Mouse (Mus musculus): ENCODE results near the gene Galnt17. TPM values are rescaled to one million over a fixed set of nuclear protein-coding genes. Genes with fewer than 3 reads are reported as not detected.
A peak's percentile ranks its signal among the peaks of the same experiment; 100 is the strongest.

Gene Galnt17
- polyA plus RNA-seq, 1 experiment from 2014 or later, result 8.1 TPM

DNA sequence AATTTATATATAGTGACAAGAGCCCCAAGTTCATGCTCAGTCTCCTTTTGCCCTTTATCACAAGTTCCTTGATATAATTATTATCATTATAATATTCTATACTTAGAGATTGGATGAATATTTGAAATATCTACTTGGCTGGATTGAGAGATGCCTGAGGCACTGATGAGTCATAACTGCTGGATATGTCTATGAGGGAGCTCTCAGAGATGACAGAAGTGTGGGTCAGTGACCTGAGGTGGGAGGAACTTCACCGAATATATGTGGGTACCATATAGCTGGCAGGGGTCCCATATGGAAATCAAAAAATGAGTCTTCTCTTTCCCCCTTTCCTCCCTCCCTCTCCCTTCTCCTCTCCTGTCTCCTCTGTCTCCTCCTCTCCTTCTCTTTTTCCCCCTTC, 127.5 kb downstream of the Galnt17 start:
- ATAC-seq, result no peak
- Histone ChIP-seq H3K4me3 (ENCODE audit: low read length) (no peak overlapping the region), H3K9ac (ENCODE audit: low read depth, low read length) (no peak overlapping the region), H3K27me3 (replicated peaks; ENCODE audit: control insufficient read depth, insufficient read depth, low read length) (no peaks in the 10 kb centered on the region), H3K36me3 (ENCODE audit: control insufficient read depth, insufficient read depth, low read length) (no peaks in the 10 kb centered on the region), H3K9me3 (ENCODE audit: control insufficient read depth, low read length) (no peaks in the 10 kb centered on the region), H3K4me1 (ENCODE audit: control insufficient read depth, insufficient read depth, low read depth, low read length) (peaks cover 4% of the 10 kb centered on the region; the same call in 1 of the 2 replicates), H3K27ac (ENCODE audit: low read depth, low read length) (no peak overlapping the region), H3K4me2 (ENCODE audit: low read length) (no peak overlapping the region)
- 75% methylated on average over 1 of the region's 1 CpGs for WGBS

DNA sequence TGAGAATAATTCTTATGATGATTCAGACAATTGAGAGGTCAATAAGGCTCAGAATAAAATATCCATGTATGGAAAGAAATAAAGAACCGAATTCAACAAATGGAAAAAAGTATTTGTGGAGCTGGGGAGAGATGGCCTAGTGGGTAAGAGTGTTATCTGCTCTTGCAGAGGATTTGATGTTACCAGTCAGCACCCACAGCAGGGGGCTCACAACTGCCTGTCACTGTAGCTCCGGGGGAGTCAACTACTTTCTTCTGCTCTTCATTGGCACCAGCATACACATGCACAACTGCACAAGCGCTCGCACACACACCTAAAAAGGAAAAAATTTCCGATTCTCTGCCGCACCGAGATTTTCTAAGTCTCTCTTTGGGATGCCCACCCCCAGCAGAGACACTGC, 130.4 kb downstream of the Galnt17 start:
- Histone ChIP-seq H3K4me1 (ENCODE audit: control insufficient read depth, insufficient read depth, low read depth, low read length) (peaks cover 4% of the 10 kb centered on the region; the same call in 1 of the 2 replicates), H3K9ac (ENCODE audit: low read depth, low read length) (no peak overlapping the region; the same call in 1 of the 2 replicates), H3K27ac (ENCODE audit: low read depth, low read length) (no peak overlapping the region), H3K4me3 (ENCODE audit: low read length) (no peak overlapping the region), H3K9me3 (ENCODE audit: control insufficient read depth, low read length) (no peaks in the 10 kb centered on the region), H3K36me3 (ENCODE audit: control insufficient read depth, insufficient read depth, low read length) (no peaks in the 10 kb centered on the region), H3K27me3 (replicated peaks; ENCODE audit: control insufficient read depth, insufficient read depth, low read length) (no peaks in the 10 kb centered on the region), H3K4me2 (ENCODE audit: low read length) (no peak overlapping the region)
- no peak for ATAC-seq
- WGBS, result 49% methylated on average over 7 of the region's 7 CpGs

DNA sequence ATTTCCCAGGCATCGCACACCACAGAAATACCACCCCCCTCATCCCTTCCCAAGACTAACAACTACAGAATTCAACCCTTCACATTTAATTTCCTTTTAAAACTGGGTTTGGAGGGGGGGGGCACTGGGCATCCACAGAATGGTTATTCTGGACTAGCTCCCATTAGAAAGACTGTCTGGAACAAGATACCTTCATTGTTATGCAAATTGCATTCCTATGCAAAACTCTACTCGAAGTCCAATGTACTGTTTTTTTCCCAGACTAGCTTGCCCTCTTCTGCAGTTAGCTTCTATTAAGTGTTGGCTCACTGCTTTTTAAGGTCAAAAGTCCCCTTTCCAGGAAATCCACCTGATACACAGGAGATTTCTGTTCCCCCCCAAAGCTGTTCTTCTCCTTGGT, 131.1 kb downstream of the Galnt17 start:
- H3K4me3 ChIP-seq (ENCODE audit: low read length), result no peak overlapping the region
- H3K36me3 ChIP-seq (ENCODE audit: control insufficient read depth, insufficient read depth, low read length), result no peaks in the 10 kb centered on the region
- 0 out of 2 replicates have a peak, but pooled peaks have one; percentile 40 for ATAC-seq
- no peaks in the 10 kb centered on the region for H3K27me3 ChIP-seq (replicated peaks; ENCODE audit: control insufficient read depth, insufficient read depth, low read length)
- peaks cover 4% of the 10 kb centered on the region; the same call in 1 of the 2 replicates for H3K4me1 ChIP-seq (ENCODE audit: control insufficient read depth, insufficient read depth, low read depth, low read length)
- no peak overlapping the region for H3K9ac ChIP-seq (ENCODE audit: low read depth, low read length)
- no peaks in the 10 kb centered on the region for H3K9me3 ChIP-seq (ENCODE audit: control insufficient read depth, low read length)
- no peak overlapping the region for H3K4me2 ChIP-seq (ENCODE audit: low read length)
- 18% methylated on average over 2 of the region's 2 CpGs for WGBS
- no peak overlapping the region for H3K27ac ChIP-seq (ENCODE audit: low read depth, low read length)

DNA sequence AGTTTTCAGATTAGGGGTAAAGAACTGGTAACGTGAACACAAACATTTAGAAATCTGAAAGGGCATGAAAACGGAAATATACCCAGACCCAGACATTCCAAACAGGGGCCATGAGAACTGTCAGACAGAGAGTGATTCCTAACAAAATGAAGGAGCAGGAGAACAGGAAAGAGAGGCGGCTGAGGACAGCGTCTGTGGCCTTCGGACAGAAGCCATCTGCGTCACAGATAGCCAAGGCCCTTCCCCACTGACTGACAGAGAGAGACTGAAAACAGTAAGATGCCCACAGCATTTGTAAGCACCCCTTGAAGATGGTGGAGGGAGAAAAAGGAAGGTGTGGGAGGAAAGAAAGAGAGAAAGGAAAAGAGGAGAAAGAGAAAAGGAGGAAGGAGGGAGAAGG, 139.1 kb downstream of the Galnt17 start:
- Histone ChIP-seq H3K27me3 (replicated peaks; ENCODE audit: control insufficient read depth, insufficient read depth, low read length) (no peaks in the 10 kb centered on the region), H3K27ac (ENCODE audit: low read depth, low read length) (no peak overlapping the region), H3K4me3 (ENCODE audit: low read length) (no peak overlapping the region), H3K9me3 (ENCODE audit: control insufficient read depth, low read length) (no peaks in the 10 kb centered on the region), H3K36me3 (ENCODE audit: control insufficient read depth, insufficient read depth, low read length) (no peaks in the 10 kb centered on the region), H3K4me1 (ENCODE audit: control insufficient read depth, insufficient read depth, low read depth, low read length) (no peaks in the 10 kb centered on the region; the same call in 1 of the 2 replicates), H3K4me2 (ENCODE audit: low read length) (no peak overlapping the region), H3K9ac (ENCODE audit: low read depth, low read length) (no peak overlapping the region)
- ATAC-seq, result no peak
- 82% methylated on average over 6 of the region's 6 CpGs for WGBS

DNA sequence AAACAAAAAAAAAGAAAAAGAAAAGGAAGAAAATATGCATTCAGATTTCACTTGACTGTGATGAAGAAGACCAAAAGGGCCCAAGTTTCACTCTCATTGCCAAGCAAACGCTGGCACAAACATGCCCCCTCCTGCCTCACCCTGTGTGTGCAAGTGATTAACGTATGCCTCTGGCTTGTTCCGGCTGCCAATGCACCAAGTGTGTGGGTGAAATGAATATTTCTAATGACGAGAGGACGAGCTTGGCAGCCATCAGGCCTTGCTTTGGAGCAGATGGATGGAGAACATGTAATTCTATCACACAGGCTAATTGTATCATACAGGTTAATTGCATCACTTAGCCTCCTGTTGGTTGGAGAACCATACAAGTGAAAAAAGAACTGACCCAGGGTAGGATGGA, 140.9 kb downstream of the Galnt17 start:
- Histone ChIP-seq H3K4me1 (ENCODE audit: control insufficient read depth, insufficient read depth, low read depth, low read length) (no peaks in the 10 kb centered on the region; the same call in 1 of the 2 replicates), H3K36me3 (ENCODE audit: control insufficient read depth, insufficient read depth, low read length) (no peaks in the 10 kb centered on the region), H3K9me3 (ENCODE audit: control insufficient read depth, low read length) (0 out of 2 replicates have a peak, but pooled peaks cover 5% of the 10 kb centered on the region), H3K9ac (ENCODE audit: low read depth, low read length) (no peak overlapping the region), H3K4me3 (ENCODE audit: low read length) (no peak overlapping the region), H3K27ac (ENCODE audit: low read depth, low read length) (no peak overlapping the region), H3K4me2 (ENCODE audit: low read length) (no peak overlapping the region), H3K27me3 (replicated peaks; ENCODE audit: control insufficient read depth, insufficient read depth, low read length) (no peaks in the 10 kb centered on the region)
- 41% methylated on average over 5 of the region's 5 CpGs for whole genome bisulfite sequencing
- peak; percentile 68; the same call in 1 of the 2 replicates for ATAC-seq

DNA sequence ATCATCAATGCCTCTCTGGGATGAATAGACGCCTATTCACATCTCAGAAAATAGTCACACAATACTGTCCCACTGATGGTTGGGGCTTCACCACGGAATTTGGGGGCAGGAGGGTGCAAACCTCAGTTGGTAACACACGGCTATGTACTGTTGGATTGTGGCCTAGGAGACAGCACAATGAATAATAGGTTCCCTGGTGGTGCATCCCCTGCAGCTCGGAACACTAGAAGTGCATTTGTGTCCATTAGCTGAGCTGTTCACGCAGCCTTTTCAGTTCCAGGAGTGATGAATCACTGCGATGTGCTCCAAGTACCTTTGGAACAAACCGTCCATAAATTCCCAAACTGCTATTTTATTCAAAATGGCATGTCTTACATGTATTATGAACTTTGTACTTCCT, 142.6 kb downstream of the Galnt17 start:
- Histone ChIP-seq H3K9me3 (ENCODE audit: control insufficient read depth, low read length) (0 out of 2 replicates have a peak, but pooled peaks cover 5% of the 10 kb centered on the region), H3K36me3 (ENCODE audit: control insufficient read depth, insufficient read depth, low read length) (no peaks in the 10 kb centered on the region), H3K4me1 (ENCODE audit: control insufficient read depth, insufficient read depth, low read depth, low read length) (no peaks in the 10 kb centered on the region; the same call in 1 of the 2 replicates), H3K4me2 (ENCODE audit: low read length) (no peak overlapping the region), H3K4me3 (ENCODE audit: low read length) (no peak overlapping the region), H3K9ac (ENCODE audit: low read depth, low read length) (no peak overlapping the region), H3K27me3 (replicated peaks; ENCODE audit: control insufficient read depth, insufficient read depth, low read length) (no peaks in the 10 kb centered on the region), H3K27ac (ENCODE audit: low read depth, low read length) (no peak overlapping the region)
- peak; percentile 54; the same call in 1 of the 2 replicates for ATAC-seq
- 27% methylated on average over 7 of the region's 7 CpGs for WGBS

GRCm38 (mm10) chr5:131157866-131158265, 150.4 kb downstream of the Galnt17 start:
- ATAC-seq, result no peak
- H3K27ac ChIP-seq (ENCODE audit: low read depth, low read length), result no peak overlapping the region
- no peaks in the 10 kb centered on the region for H3K36me3 ChIP-seq (ENCODE audit: control insufficient read depth, insufficient read depth, low read length)
- no peak overlapping the region for H3K4me2 ChIP-seq (ENCODE audit: low read length)
- H3K9ac ChIP-seq (ENCODE audit: low read depth, low read length), result no peak overlapping the region
- WGBS, result 47% methylated on average over 4 of the region's 4 CpGs
- no peaks in the 10 kb centered on the region for H3K4me1 ChIP-seq (ENCODE audit: control insufficient read depth, insufficient read depth, low read depth, low read length)
- H3K27me3 ChIP-seq (replicated peaks; ENCODE audit: control insufficient read depth, insufficient read depth, low read length), result no peaks in the 10 kb centered on the region
- H3K4me3 ChIP-seq (ENCODE audit: low read length), result no peak overlapping the region
- no peaks in the 10 kb centered on the region for H3K9me3 ChIP-seq (ENCODE audit: control insufficient read depth, low read length)

DNA sequence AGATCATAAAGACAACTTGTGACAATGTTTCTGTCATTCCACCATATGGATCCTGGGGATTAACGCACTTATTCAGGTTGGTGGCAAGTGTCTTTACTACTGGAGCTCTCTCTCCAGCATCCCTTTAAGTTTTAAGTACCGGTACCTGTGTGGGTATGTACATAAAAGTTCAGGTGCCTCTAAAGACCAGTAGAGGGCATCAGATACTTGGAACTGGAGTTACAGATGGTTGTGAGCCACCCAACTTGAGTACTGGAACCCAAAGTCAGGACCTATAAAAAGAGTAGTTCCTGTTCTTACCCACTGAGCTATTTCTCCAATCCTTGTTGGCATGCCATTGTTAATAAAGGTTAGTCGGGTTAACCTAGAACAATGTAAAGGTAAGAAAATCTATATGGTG, 152.0 kb downstream of the Galnt17 start:
- no peak overlapping the region for H3K4me2 ChIP-seq (ENCODE audit: low read length)
- no peak overlapping the region for H3K27ac ChIP-seq (ENCODE audit: low read depth, low read length)
- H3K9ac ChIP-seq (ENCODE audit: low read depth, low read length), result no peak overlapping the region
- no peak overlapping the region for H3K4me3 ChIP-seq (ENCODE audit: low read length)
- H3K4me1 ChIP-seq (ENCODE audit: control insufficient read depth, insufficient read depth, low read depth, low read length), result no peaks in the 10 kb centered on the region
- 73% methylated on average over 3 of the region's 3 CpGs for WGBS
- ATAC-seq, result no peak
- no peaks in the 10 kb centered on the region for H3K27me3 ChIP-seq (replicated peaks; ENCODE audit: control insufficient read depth, insufficient read depth, low read length)
- no peaks in the 10 kb centered on the region for H3K36me3 ChIP-seq (ENCODE audit: control insufficient read depth, insufficient read depth, low read length)
- H3K9me3 ChIP-seq (ENCODE audit: control insufficient read depth, low read length), result no peaks in the 10 kb centered on the region

DNA sequence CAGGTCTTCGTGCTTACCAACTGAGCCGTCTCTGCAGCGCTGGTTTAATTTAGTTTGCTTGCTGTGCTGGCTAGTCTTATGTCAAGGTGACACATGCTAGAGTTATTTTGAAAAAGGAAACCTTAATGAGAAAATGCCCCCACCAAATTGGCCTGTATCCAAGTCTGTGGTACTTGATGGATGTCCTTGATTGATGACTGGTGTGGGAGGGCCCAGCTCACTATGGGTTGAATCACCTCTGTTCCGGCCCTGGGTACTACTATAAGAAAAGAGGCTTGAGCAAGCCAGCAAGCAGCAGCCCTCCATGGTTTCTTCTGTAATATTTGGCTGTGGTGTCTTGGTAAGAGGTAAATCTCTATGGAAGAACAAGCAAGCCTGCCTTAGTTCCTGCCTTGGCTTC, 165.7 kb downstream of the Galnt17 start:
- 56% methylated on average over 4 of the region's 4 CpGs for WGBS
- H3K9ac ChIP-seq (ENCODE audit: low read depth, low read length), result no peak overlapping the region
- H3K27ac ChIP-seq (ENCODE audit: low read depth, low read length), result no peak overlapping the region

DNA sequence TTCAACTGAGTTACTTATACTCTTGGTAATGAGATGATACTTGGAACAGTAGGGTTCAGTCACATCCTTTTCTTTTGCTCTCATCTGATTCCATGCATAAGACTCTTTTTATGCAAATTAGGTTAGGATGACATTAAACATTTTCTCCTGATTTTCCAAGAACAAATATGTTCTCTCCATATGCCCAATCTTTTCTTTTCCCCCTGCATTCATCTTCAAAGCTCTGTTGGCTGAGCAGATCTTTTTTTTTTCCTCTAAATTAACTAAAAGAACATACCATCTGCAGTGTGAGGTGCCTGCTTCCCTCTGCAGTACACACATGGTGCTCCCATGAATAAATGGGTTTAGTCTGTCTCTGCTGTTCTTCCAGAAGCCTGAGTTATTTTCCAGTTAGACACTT, 173.5 kb downstream of the Galnt17 start:
- H3K4me1 ChIP-seq (ENCODE audit: control insufficient read depth, insufficient read depth, low read depth, low read length), result no peaks in the 10 kb centered on the region
- ATAC-seq, result no peak
- no peaks in the 10 kb centered on the region for H3K27me3 ChIP-seq (replicated peaks; ENCODE audit: control insufficient read depth, insufficient read depth, low read length)

More for the DNA sequence above, 165.7 kb downstream of the Galnt17 start:
- Histone ChIP-seq H3K4me2 (ENCODE audit: low read length) (no peak overlapping the region), H3K4me3 (ENCODE audit: low read length) (no peak overlapping the region), H3K4me1 (ENCODE audit: control insufficient read depth, insufficient read depth, low read depth, low read length) (no peaks in the 10 kb centered on the region), H3K36me3 (ENCODE audit: control insufficient read depth, insufficient read depth, low read length) (no peaks in the 10 kb centered on the region), H3K9me3 (ENCODE audit: control insufficient read depth, low read length) (no peaks in the 10 kb centered on the region), H3K27me3 (replicated peaks; ENCODE audit: control insufficient read depth, insufficient read depth, low read length) (no peaks in the 10 kb centered on the region)
- no peak for ATAC-seq

More for the DNA sequence above, 173.5 kb downstream of the Galnt17 start:
- H3K27ac ChIP-seq (ENCODE audit: low read depth, low read length), result no peak overlapping the region
- H3K36me3 ChIP-seq (ENCODE audit: control insufficient read depth, insufficient read depth, low read length), result no peaks in the 10 kb centered on the region
- no peak overlapping the region for H3K4me3 ChIP-seq (ENCODE audit: low read length)
- no peak overlapping the region for H3K4me2 ChIP-seq (ENCODE audit: low read length)
- no peaks in the 10 kb centered on the region for H3K9me3 ChIP-seq (ENCODE audit: control insufficient read depth, low read length)
- H3K9ac ChIP-seq (ENCODE audit: low read depth, low read length), result no peak overlapping the region

Data from hindbrain, embryonic 16.5 days (tissue).